Mouse (Mus musculus): Measurements from ENCODE around the gene Wnt1. TPM values are rescaled to one million over a fixed set of nuclear protein-coding genes. Genes with fewer than 3 reads are reported as not detected.
"Not testable (repeated sequence)": the region's sequence is repeated elsewhere in the genome, so short reads cannot be mapped to it uniquely, and the experiment has no call there.

Gene Wnt1
- polyA plus RNA-seq, 1 experiment: 0.07 TPM

GRCm38 (mm10) chr15:98806809-98807770, 17.4 kb downstream of the Wnt1 start:
- 3% methylated on average over 58 of the region's 58 CpGs for WGBS
- TF ChIP-seq CTCF (IDR thresholded peaks at IDR 0.05; ENCODE audit: borderline replicate concordance, control insufficient read depth, extremely low read depth, insufficient read depth, low read length, poor library complexity) (no peak), POLR2A (IDR thresholded peaks at IDR 0.05; ENCODE audit: control insufficient read depth, extremely low read depth, insufficient read depth, low read length, poor library complexity) (no peak)
- no peak overlapping the region; the same call in 1 of the 2 replicates for H3K4me3 ChIP-seq (ENCODE audit: control insufficient read depth, insufficient read depth, low read length)
- no peak for DNase-seq
- H3K4me1 ChIP-seq (replicated peaks; ENCODE audit: control insufficient read depth, insufficient read depth, low read length): peaks cover 42% of the 10 kb centered on the region
- H3K27ac ChIP-seq (ENCODE audit: control insufficient read depth, insufficient read depth, low read length): no peak overlapping the region
- H3K36me3 ChIP-seq (ENCODE audit: control insufficient read depth, insufficient read depth, low read length): no peaks in the 10 kb centered on the region
- peaks cover 36% of the 10 kb centered on the region for H3K27me3 ChIP-seq (ENCODE audit: control insufficient read depth, insufficient read depth, low read length)

GRCm38 (mm10) chr15:98807895-98808650, 18.4 kb downstream of the Wnt1 start:
- under 1% methylated on average over 34 of the region's 34 CpGs for WGBS
- peak; percentile 68 for DNase-seq
- no peak for TF ChIP-seq CTCF (IDR thresholded peaks at IDR 0.05; ENCODE audit: borderline replicate concordance, control insufficient read depth, extremely low read depth, insufficient read depth, low read length, poor library complexity)
- TF ChIP-seq POLR2A (IDR thresholded peaks at IDR 0.05; ENCODE audit: control insufficient read depth, extremely low read depth, insufficient read depth, low read length, poor library complexity): peak; percentile 51; the same call in 1 of the 2 replicates
- H3K4me3 ChIP-seq (ENCODE audit: control insufficient read depth, insufficient read depth, low read length): peak overlapping the region; percentile 45
- H3K36me3 ChIP-seq (ENCODE audit: control insufficient read depth, insufficient read depth, low read length): peaks cover 7% of the 10 kb centered on the region
- H3K27ac ChIP-seq (ENCODE audit: control insufficient read depth, insufficient read depth, low read length): no peak overlapping the region
- H3K27me3 ChIP-seq (ENCODE audit: control insufficient read depth, insufficient read depth, low read length): peaks cover 35% of the 10 kb centered on the region
- H3K4me1 ChIP-seq (replicated peaks; ENCODE audit: control insufficient read depth, insufficient read depth, low read length): peaks cover 42% of the 10 kb centered on the region

- Histone ChIP-seq H3K27ac (ENCODE audit: control insufficient read depth, insufficient read depth, low read length) (no peak overlapping the region), H3K4me1 (replicated peaks; ENCODE audit: control insufficient read depth, insufficient read depth, low read length) (peaks cover 42% of the 10 kb centered on the region), H3K27me3 (ENCODE audit: control insufficient read depth, insufficient read depth, low read length) (peaks cover 29% of the 10 kb centered on the region), H3K36me3 (ENCODE audit: control insufficient read depth, insufficient read depth, low read length) (peaks cover 13% of the 10 kb centered on the region), H3K4me3 (ENCODE audit: control insufficient read depth, insufficient read depth, low read length) (no peak overlapping the region)
- 14% methylated on average over 6 of the region's 6 CpGs for WGBS
- TF ChIP-seq CTCF (IDR thresholded peaks at IDR 0.05; ENCODE audit: borderline replicate concordance, control insufficient read depth, extremely low read depth, insufficient read depth, low read length, poor library complexity) (no peak), POLR2A (IDR thresholded peaks at IDR 0.05; ENCODE audit: control insufficient read depth, extremely low read depth, insufficient read depth, low read length, poor library complexity) (no peak)
- no peak for DNase-seq
Observed at GRCm38 (mm10) chr15:98808651-98809134, 19.0 kb downstream of the Wnt1 start.

GRCm38 (mm10) chr15:98809390-98809789, 19.7 kb downstream of the Wnt1 start, which contains the start of gene Ddn:
Gene Ddn (minus strand): TSS chr15:98809490.
- no peak for DNase-seq
- Histone ChIP-seq H3K4me1 (replicated peaks; ENCODE audit: control insufficient read depth, insufficient read depth, low read length) (peaks cover 40% of the 10 kb centered on the region), H3K4me3 (ENCODE audit: control insufficient read depth, insufficient read depth, low read length) (no peak within 1 kb of the TSS), H3K27ac (ENCODE audit: control insufficient read depth, insufficient read depth, low read length) (no peak within 1 kb of the TSS), H3K36me3 (ENCODE audit: control insufficient read depth, insufficient read depth, low read length) (peaks cover 20% of the 10 kb centered on the region), H3K27me3 (ENCODE audit: control insufficient read depth, insufficient read depth, low read length) (peaks cover 26% of the 10 kb centered on the region)
- TF ChIP-seq CTCF (IDR thresholded peaks at IDR 0.05; ENCODE audit: borderline replicate concordance, control insufficient read depth, extremely low read depth, insufficient read depth, low read length, poor library complexity) (no peak), POLR2A (IDR thresholded peaks at IDR 0.05; ENCODE audit: control insufficient read depth, extremely low read depth, insufficient read depth, low read length, poor library complexity) (no peak)
- 95% methylated on average over 3 of the region's 3 CpGs for WGBS

- H3K4me3 ChIP-seq (ENCODE audit: control insufficient read depth, insufficient read depth, low read length); DNase-seq; H3K27ac ChIP-seq (ENCODE audit: control insufficient read depth, insufficient read depth, low read length): not testable (repeated sequence)
- 88% methylated on average over 6 of the region's 6 CpGs for WGBS
- Histone ChIP-seq H3K4me1 (replicated peaks; ENCODE audit: control insufficient read depth, insufficient read depth, low read length) (peaks cover 40% of the 10 kb centered on the region), H3K36me3 (ENCODE audit: control insufficient read depth, insufficient read depth, low read length) (peaks cover 23% of the 10 kb centered on the region), H3K27me3 (ENCODE audit: control insufficient read depth, insufficient read depth, low read length) (peaks cover 23% of the 10 kb centered on the region)
Observed at GRCm38 (mm10) chr15:98810212-98810611, 20.6 kb downstream of the Wnt1 start.

GRCm38 (mm10) chr15:98812741-98813424, 23.2 kb downstream of the Wnt1 start:
- WGBS: 95% methylated on average over 20 of the region's 20 CpGs
- no peak overlapping the region for H3K4me3 ChIP-seq (ENCODE audit: control insufficient read depth, insufficient read depth, low read length)
- DNase-seq: no peak
- H3K36me3 ChIP-seq (ENCODE audit: control insufficient read depth, insufficient read depth, low read length): peaks cover 30% of the 10 kb centered on the region
- H3K27me3 ChIP-seq (ENCODE audit: control insufficient read depth, insufficient read depth, low read length): no peaks in the 10 kb centered on the region
- H3K4me1 ChIP-seq (replicated peaks; ENCODE audit: control insufficient read depth, insufficient read depth, low read length): peaks cover 17% of the 10 kb centered on the region
- H3K27ac ChIP-seq (ENCODE audit: control insufficient read depth, insufficient read depth, low read length): no peak overlapping the region
- TF ChIP-seq CTCF (IDR thresholded peaks at IDR 0.05; ENCODE audit: borderline replicate concordance, control insufficient read depth, extremely low read depth, insufficient read depth, low read length, poor library complexity) (no peak), POLR2A (IDR thresholded peaks at IDR 0.05; ENCODE audit: control insufficient read depth, extremely low read depth, insufficient read depth, low read length, poor library complexity) (no peak)
